ENCODE assay signal across 9 mouse cellular contexts in genomic region chr5:113214455-113214854, GRCm38 (mm10). TPM values are rescaled to one million over a fixed set of nuclear protein-coding genes. Genes with fewer than 3 reads are reported as not detected.
DNase-seq lines count a peak whose midpoint lies in the region; ATAC-seq and TF ChIP-seq lines count a peak whose summit lies in the region.
"Had no signal": no experiment of that assay in that cellular context is flagged by ENCODE, and none has a peak within 500 bp of the region (broad histone marks: within the 10 kb centered on the region; RNA-seq: fewer than 3 reads in every experiment).

No protein-coding gene starts in this region.

- no peak overlapping the region for H3K4me3 ChIP-seq in heart, embryonic 11.5 days (ENCODE audit: low read depth, low read length)
- H3K4me3 ChIP-seq in kidney, postnatal 0 days (replicated peaks; ENCODE audit: low read depth, low read length): no peak overlapping the region
- H3K4me3 ChIP-seq in liver, embryonic 12.5 days: no peak overlapping the region
- H3K4me3 ChIP-seq in forebrain, embryonic 15.5 days: no peak overlapping the region
- H3K4me3 ChIP-seq: liver, embryonic 13.5 days had no signal

- WGBS in heart, embryonic 11.5 days (ENCODE audit: insufficient replicate concordance): 55% methylated on average over 11 of the region's 11 CpGs
- WGBS in kidney, postnatal 0 days: 24% methylated on average over 11 of the region's 11 CpGs
- WGBS in liver, embryonic 12.5 days (ENCODE audit: insufficient replicate concordance): 61% methylated on average over 11 of the region's 11 CpGs
- 70% methylated on average over 11 of the region's 11 CpGs for WGBS in forebrain, embryonic 15.5 days

- H3K27ac ChIP-seq in heart, embryonic 11.5 days (ENCODE audit: low read depth, low read length): no peak overlapping the region
- H3K27ac ChIP-seq in kidney, postnatal 0 days: 0 out of 2 replicates have a peak overlapping the region, but pooled peaks have one; percentile 6
- no peak overlapping the region for H3K27ac ChIP-seq in liver, embryonic 12.5 days
- H3K27ac ChIP-seq in forebrain, embryonic 15.5 days (replicated peaks): no peak overlapping the region
- H3K27ac ChIP-seq: liver, embryonic 13.5 days had no signal

- peaks cover 1% of the 10 kb centered on the region; the same call in 1 of the 2 replicates for H3K27me3 ChIP-seq in heart, embryonic 11.5 days (ENCODE audit: control insufficient read depth, insufficient read depth, low read length)
- no peaks in the 10 kb centered on the region for H3K27me3 ChIP-seq in kidney, postnatal 0 days (ENCODE audit: insufficient read depth, low read length)
- 0 out of 2 replicates have a peak, but pooled peaks cover 2% of the 10 kb centered on the region for H3K27me3 ChIP-seq in liver, embryonic 12.5 days (replicated peaks)
- no peaks in the 10 kb centered on the region for H3K27me3 ChIP-seq in forebrain, embryonic 15.5 days
- H3K27me3 ChIP-seq: liver, embryonic 13.5 days had no signal

- ATAC-seq in heart, embryonic 11.5 days (replicated peaks; ENCODE audit: insufficient number of reproducible peaks, low FRiP score, low TSS enrichment): 0 out of 2 replicates have a peak, but pooled peaks have one; percentile 20
- no peak for ATAC-seq in kidney, postnatal 0 days (replicated peaks; ENCODE audit: low FRiP score, low read depth)
- no peak for ATAC-seq in liver, embryonic 12.5 days
- no peak for ATAC-seq in forebrain, embryonic 15.5 days (replicated peaks)

- H3K9me3 ChIP-seq in heart, embryonic 11.5 days (replicated peaks; ENCODE audit: control insufficient read depth, low read length): no peaks in the 10 kb centered on the region
- H3K9me3 ChIP-seq in kidney, postnatal 0 days (replicated peaks; ENCODE audit: low read length): no peaks in the 10 kb centered on the region
- H3K9me3 ChIP-seq in liver, embryonic 12.5 days (replicated peaks): no peaks in the 10 kb centered on the region
- no peaks in the 10 kb centered on the region for H3K9me3 ChIP-seq in forebrain, embryonic 15.5 days
- H3K9me3 ChIP-seq: liver, embryonic 13.5 days had no signal

- H3K4me1 ChIP-seq in heart, embryonic 11.5 days (ENCODE audit: control insufficient read depth, insufficient read depth, low read length): peaks cover 8% of the 10 kb centered on the region; the same call in 1 of the 2 replicates
- H3K4me1 ChIP-seq in kidney, postnatal 0 days (replicated peaks; ENCODE audit: insufficient read depth, low read length): peaks cover 33% of the 10 kb centered on the region; the same call in 1 of the 2 replicates
- H3K4me1 ChIP-seq in liver, embryonic 12.5 days: peaks cover 26% of the 10 kb centered on the region
- H3K4me1 ChIP-seq in forebrain, embryonic 15.5 days: peaks cover 3% of the 10 kb centered on the region

- no peak for TF ChIP-seq CTCF in kidney, postnatal 0 days (IDR thresholded peaks at IDR 0.05; ENCODE audit: low read depth)

- H3K9ac ChIP-seq in heart, embryonic 11.5 days (ENCODE audit: low read depth, low read length): no peak overlapping the region
- no peak overlapping the region for H3K9ac ChIP-seq in kidney, postnatal 0 days (ENCODE audit: low read depth, low read length)
- no peak overlapping the region for H3K9ac ChIP-seq in liver, embryonic 12.5 days
- no peak overlapping the region for H3K9ac ChIP-seq in forebrain, embryonic 15.5 days (replicated peaks)
- H3K9ac ChIP-seq: liver, embryonic 13.5 days had no signal

- peak; percentile 55 for DNase-seq in testis, postnatal 14 days (ENCODE audit: low spot score)
- DNase-seq in testis, postnatal 10 days (ENCODE audit: low spot score): no peak
- DNase-seq in kidney, postnatal 0 days (ENCODE audit: low spot score): peak; percentile 74
- DNase-seq in frontal cortex, adult 2 months (ENCODE audit: extremely low spot score in 1 of 2, low spot score in 1 of 2): no peak
- DNase-seq: cerebellum, postnatal 36 days; liver, embryonic 13.5 days had no signal

- H3K4me2 ChIP-seq in heart, embryonic 11.5 days: no peak overlapping the region
- peak overlapping the region; percentile 7; the same call in 1 of the 2 replicates for H3K4me2 ChIP-seq in kidney, postnatal 0 days (ENCODE audit: low read length)
- no peak overlapping the region for H3K4me2 ChIP-seq in liver, embryonic 12.5 days
- H3K4me2 ChIP-seq in forebrain, embryonic 15.5 days (replicated peaks): no peak overlapping the region
- H3K4me2 ChIP-seq: liver, embryonic 13.5 days had no signal

- H3K36me3 ChIP-seq in heart, embryonic 11.5 days (ENCODE audit: control insufficient read depth, insufficient read depth, low read length): no peaks in the 10 kb centered on the region
- H3K36me3 ChIP-seq in kidney, postnatal 0 days (ENCODE audit: insufficient read depth, low read length): no peaks in the 10 kb centered on the region
- no peaks in the 10 kb centered on the region for H3K36me3 ChIP-seq in liver, embryonic 12.5 days
- H3K36me3 ChIP-seq in forebrain, embryonic 15.5 days: no peaks in the 10 kb centered on the region
- H3K36me3 ChIP-seq: liver, embryonic 13.5 days had no signal

RNA-seq across cellular contexts. Expression of gene 2900026A02Rik, which starts 6.6 kb away (rescaled TPM):
- 7.0 and 9.7 TPM in 2 replicates for polyA plus RNA-seq in heart, embryonic 11.5 days (2014; fragmentation: Nextera tagmentation; extraction: Ambion mirVana)
- polyA plus RNA-seq in kidney, postnatal 0 days (2015; fragmentation: Nextera tagmentation; extraction: Ambion mirVana): 4.8 and 5.0 TPM in 2 replicates
- 1.9 and 2.0 TPM in 2 replicates for polyA plus RNA-seq in liver, embryonic 12.5 days (2016; fragmentation: Nextera tagmentation; extraction: Ambion mirVana)
- polyA plus RNA-seq in frontal cortex, adult 2 months (2012; rRNA removed): 17.8 and 18.7 TPM in 2 replicates
- polyA plus RNA-seq in forebrain, embryonic 15.5 days (2015; fragmentation: Nextera tagmentation; extraction: Ambion mirVana): 4.4 and 4.9 TPM in 2 replicates

RNA-seq across cellular contexts. Expression of gene Tmem211, which starts 12.3 kb away (rescaled TPM):
- not detected in 2 replicates for polyA plus RNA-seq in heart, embryonic 11.5 days (2014; fragmentation: Nextera tagmentation; extraction: Ambion mirVana)
- polyA plus RNA-seq in kidney, postnatal 0 days (2015; fragmentation: Nextera tagmentation; extraction: Ambion mirVana): 0.12 and 0.22 TPM in 2 replicates
- not detected in 2 replicates for polyA plus RNA-seq in liver, embryonic 12.5 days (2016; fragmentation: Nextera tagmentation; extraction: Ambion mirVana)
- polyA plus RNA-seq in frontal cortex, adult 2 months (2012; rRNA removed): 0.04 TPM in 1 of 2 replicates, not detected in the other
- not detected in 2 replicates for polyA plus RNA-seq in forebrain, embryonic 15.5 days (2015; fragmentation: Nextera tagmentation; extraction: Ambion mirVana)
- polyA plus RNA-seq: liver, embryonic 13.5 days had no signal

Comparison
In these comparisons a context has a peak if more than half of its experiments do, and no peak if none do; other contexts are left out.
1. DNase-seq: peak in testis, postnatal 14 days (single experiment) and kidney, postnatal 0 days (single experiment); none in testis, postnatal 10 days (single experiment) and frontal cortex, adult 2 months (0 of 2).